Mouse (Mus musculus) liver, embryonic 11.5 days (tissue): Measurements from ENCODE around the gene Atp5d. TPM values are rescaled to one million over a fixed set of nuclear protein-coding genes. Genes with fewer than 3 reads are reported as not detected.
"Not testable (repeated sequence)": the region's sequence is repeated elsewhere in the genome, so short reads cannot be mapped to it uniquely, and the experiment has no call there.

Experiments used
- ATAC-seq: fragments of 200-750 bp; cut with Nextera tagmentation; replicated peaks from 2 replicates; pipeline ENCODE4 v1.8.0; 2017; ENCODE audit warnings: moderate number of reproducible peaks, mild to moderate bottlenecking, moderate TSS enrichment, moderate library complexity; ENCODE audit not compliant: low FRiP score
- DNase-seq: peaks from one replicate; pipeline ENCODE4 v3.0.0-alpha.2; 2017; ENCODE audit warnings: low spot score
- H3K27ac ChIP-seq: fragments of 300-500 bp; sonication (generic); 2 replicates; pipeline ENCODE4 v1.5.1; 2014; ENCODE audit warnings: mild to moderate bottlenecking, low read depth, low read length, control low read depth
- H3K27me3 ChIP-seq: fragments of 300-500 bp; sonication (generic); replicated peaks from 2 replicates; pipeline ENCODE4 v1.6.1; 2014; ENCODE audit warnings: low read length, mixed read lengths; ENCODE audit not compliant: control insufficient read depth, insufficient read depth
- H3K36me3 ChIP-seq: fragments of 300-500 bp; sonication (generic); 2 replicates; pipeline ENCODE4 v1.6.1; 2014; ENCODE audit warnings: mild to moderate bottlenecking, low read length, moderate library complexity, mixed read lengths; ENCODE audit not compliant: control insufficient read depth, insufficient read depth
- H3K4me1 ChIP-seq: fragments of 300-500 bp; sonication (generic); replicated peaks from 2 replicates; pipeline ENCODE4 v1.6.1; 2014; ENCODE audit warnings: low read length, mixed read lengths; ENCODE audit not compliant: control insufficient read depth, insufficient read depth
- H3K4me2 ChIP-seq: fragments of 300-500 bp; sonication (generic); 2 replicates; pipeline ENCODE4 v1.6.1; 2014; ENCODE audit warnings: mild to moderate bottlenecking, control low read depth, moderate library complexity
- H3K4me3 ChIP-seq: fragments of 300-500 bp; sonication (generic); 2 replicates; pipeline ENCODE4 v1.5.1; 2014; ENCODE audit warnings: low read depth, low read length, control low read depth
- H3K9ac ChIP-seq: fragments of 300-500 bp; sonication (generic); 2 replicates; pipeline ENCODE4 v1.6.1; 2014; ENCODE audit warnings: low read depth, low read length, control low read depth
- H3K9me3 ChIP-seq: fragments of 300-500 bp; sonication (generic); 2 replicates; pipeline ENCODE4 v1.6.1; 2016; ENCODE audit warnings: low read length, inconsistent platforms, mixed read lengths; ENCODE audit not compliant: control insufficient read depth
- WGBS: fragments of 180-500 bp; shearing (Covaris S2); extraction: QIAGEN DNeasy Blood & Tissue Kit; methylation state at CpG from one replicate; pipeline ENCODE4 v1.1.7; 2014; 5-methylcytosine and 5-hydroxymethylcytosine counted together
- polyA plus RNA-seq: library from polyadenylated mRNA; unstranded; fragments of >200 nt; fragmentation: Nextera tagmentation; extraction: Ambion mirVana; gene quantifications from 2 replicates; pipeline ENCODE4 v1.2.1, GENCODE M21; 2014

Atp5d gene
- polyA plus RNA-seq, 1 experiment from 2014 or later, result 514 TPM

DNA sequence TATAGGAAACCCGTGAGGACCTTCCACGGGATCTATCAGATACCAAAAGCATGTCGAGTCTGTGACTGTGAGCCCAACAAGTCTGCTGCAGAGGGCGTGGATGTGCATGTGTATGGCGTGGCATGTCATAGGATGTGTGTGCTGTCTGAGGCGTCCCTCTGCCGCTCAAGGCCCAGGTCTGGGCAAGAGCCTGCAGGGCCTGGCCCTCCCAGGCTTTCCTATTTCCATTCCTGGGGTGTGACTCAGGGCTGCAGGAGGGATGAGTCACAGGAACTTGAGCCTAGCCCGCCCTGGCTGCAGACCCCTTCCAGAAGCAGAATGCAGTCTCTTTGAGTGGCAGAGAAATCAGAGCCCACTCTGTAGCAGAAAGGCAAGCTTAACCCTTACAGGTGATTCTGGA lies 25.3 kb downstream of the Atp5d start:
- Histone ChIP-seq H3K9me3 (no peaks in the 10 kb centered on the region), H3K27me3 (no peaks in the 10 kb centered on the region), H3K36me3 (no peaks in the 10 kb centered on the region), H3K4me2 (peak overlapping the region; percentile 82), H3K27ac (no peak overlapping the region), H3K4me3 (no peak overlapping the region), H3K9ac (no peak overlapping the region), H3K4me1 (peaks cover 74% of the 10 kb centered on the region)
- DNase-seq, result no peak
- WGBS, result 62% methylated on average over 8 of the region's 8 CpGs
- ATAC-seq, result no peak

DNA sequence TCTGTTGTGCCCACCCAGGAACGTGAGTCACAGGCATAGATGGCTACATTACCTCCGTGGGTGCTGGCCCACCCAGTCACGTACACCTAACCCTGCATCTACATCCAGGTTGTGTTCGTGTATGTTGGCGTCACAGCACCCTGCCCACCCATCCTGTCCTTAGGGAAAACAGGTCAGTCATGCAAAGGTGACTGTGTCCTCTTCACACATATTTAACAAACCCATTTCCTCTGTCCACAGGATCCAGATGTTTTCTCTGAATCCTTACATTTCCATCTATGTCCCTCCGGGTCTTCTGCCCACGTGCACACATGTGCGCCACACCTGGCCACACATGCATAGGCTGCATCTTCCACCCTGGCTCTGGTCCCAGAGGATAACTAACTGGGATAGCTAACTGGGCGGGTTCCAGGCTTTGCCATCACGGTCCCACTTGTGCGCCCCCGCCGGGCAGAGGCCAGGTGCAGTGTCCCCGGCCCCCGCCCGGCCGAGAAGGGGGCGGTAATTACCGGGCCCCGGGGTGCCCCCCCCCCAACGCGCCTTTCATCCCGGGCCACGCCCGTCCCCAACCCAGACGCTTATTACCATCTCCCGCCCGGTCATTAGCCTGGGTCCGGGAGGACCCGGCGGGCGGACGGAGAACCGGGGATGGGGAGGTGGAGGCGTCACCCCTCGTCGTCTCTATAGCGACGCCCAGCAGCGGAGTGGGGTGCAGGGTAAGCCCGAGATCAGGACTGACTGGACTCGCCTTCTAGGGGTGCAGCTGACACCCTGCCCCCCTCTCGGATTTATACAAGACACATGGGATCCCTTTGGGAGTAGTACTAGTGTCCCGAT lies 25.9 kb downstream of the Atp5d start:
- H3K4me1 ChIP-seq, result peaks cover 73% of the 10 kb centered on the region
- WGBS, result 12% methylated on average over 44 of the region's 44 CpGs
- no peak for ATAC-seq
- peak overlapping the region; percentile 43; the same call in 1 of the 2 replicates for H3K27ac ChIP-seq
- peak overlapping the region; percentile 37; the same call in 1 of the 2 replicates for H3K9ac ChIP-seq
- no peaks in the 10 kb centered on the region for H3K9me3 ChIP-seq
- H3K4me3 ChIP-seq, result peak overlapping the region; percentile 52
- H3K4me2 ChIP-seq, result peak overlapping the region; percentile 82
- no peaks in the 10 kb centered on the region for H3K36me3 ChIP-seq
- DNase-seq, result no peak
- no peaks in the 10 kb centered on the region for H3K27me3 ChIP-seq

DNA sequence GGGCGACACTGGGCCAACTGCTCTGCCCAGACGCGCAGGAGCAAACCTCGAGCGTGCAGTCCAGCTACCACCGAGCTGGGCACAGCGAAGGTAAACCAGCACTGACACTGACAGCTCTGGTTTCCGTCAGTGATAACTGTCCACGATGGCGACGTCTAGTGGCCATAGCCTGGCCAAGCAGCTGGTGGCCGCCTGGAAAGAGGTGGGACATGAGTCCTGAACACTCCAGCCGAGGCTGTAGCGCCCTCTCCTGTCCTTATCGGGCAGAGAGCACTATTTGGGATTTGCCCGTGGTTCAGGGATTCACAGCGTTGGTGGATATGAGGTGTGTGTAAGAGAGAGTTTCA lies 26.5 kb downstream of the Atp5d start:
- Histone ChIP-seq H3K27ac (peak overlapping the region; percentile 43; the same call in 1 of the 2 replicates), H3K36me3 (peaks cover 2% of the 10 kb centered on the region), H3K4me3 (peak overlapping the region; percentile 52), H3K4me2 (peak overlapping the region; percentile 82), H3K4me1 (peaks cover 72% of the 10 kb centered on the region), H3K27me3 (no peaks in the 10 kb centered on the region), H3K9ac (peak overlapping the region; percentile 59), H3K9me3 (no peaks in the 10 kb centered on the region)
- DNase-seq (peak; percentile 92), ATAC-seq (peak; percentile 53)
- under 1% methylated on average over 17 of the region's 17 CpGs for WGBS

DNA sequence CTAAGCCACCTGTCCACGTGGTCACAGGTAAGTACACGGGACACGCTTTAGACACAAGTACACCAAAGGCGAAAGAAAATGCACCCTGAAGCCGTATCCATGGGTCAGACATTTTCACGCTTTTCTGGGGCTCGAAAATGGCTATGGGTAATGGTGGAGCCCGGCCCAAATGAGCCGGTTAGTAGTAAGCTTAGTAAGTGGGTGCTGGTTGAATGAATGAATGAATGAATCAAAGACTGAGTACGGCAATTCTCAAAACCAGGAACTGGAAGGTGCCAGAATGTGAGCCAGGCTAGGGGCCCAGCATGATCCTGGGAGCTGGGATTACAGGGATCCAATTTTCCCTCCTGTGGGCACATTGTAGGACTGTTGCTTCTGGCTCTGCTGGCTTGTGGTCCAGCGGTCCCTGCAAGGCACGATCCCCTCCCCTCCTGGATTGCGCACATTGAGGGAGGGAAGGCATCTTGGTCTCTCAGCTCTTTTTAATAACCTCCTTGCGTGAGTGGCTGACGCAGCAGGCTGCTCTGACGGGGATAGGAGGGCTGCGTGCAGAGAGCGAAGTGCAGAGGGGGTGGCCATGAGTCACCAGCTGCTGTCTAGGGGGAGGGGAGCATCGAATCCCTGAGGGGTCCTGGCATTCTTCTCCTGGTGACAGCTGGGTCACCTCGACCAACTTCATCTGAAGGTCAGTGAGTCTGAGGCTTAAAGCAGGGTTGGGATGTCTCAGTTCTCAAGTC lies 27.1 kb downstream of the Atp5d start, which contains the start of gene Cirbp:
TSS of gene Cirbp (plus strand) at position 594 of the 737 bp plus-strand sequence.
- H3K36me3 ChIP-seq, result peaks cover 7% of the 10 kb centered on the region
- H3K27me3 ChIP-seq, result no peaks in the 10 kb centered on the region
- H3K4me1 ChIP-seq, result peaks cover 66% of the 10 kb centered on the region
- WGBS, result 19% methylated on average over 20 of the region's 20 CpGs
- peak within 1 kb of the TSS; percentile 84 for H3K4me3 ChIP-seq
- DNase-seq (no peak), ATAC-seq (no peak)
- no peaks in the 10 kb centered on the region for H3K9me3 ChIP-seq
- peak within 1 kb of the TSS; percentile 65; the same call in 1 of the 2 replicates for H3K27ac ChIP-seq
- H3K9ac ChIP-seq, result peak within 1 kb of the TSS; percentile 59
- peak within 1 kb of the TSS; percentile 84 for H3K4me2 ChIP-seq

DNA sequence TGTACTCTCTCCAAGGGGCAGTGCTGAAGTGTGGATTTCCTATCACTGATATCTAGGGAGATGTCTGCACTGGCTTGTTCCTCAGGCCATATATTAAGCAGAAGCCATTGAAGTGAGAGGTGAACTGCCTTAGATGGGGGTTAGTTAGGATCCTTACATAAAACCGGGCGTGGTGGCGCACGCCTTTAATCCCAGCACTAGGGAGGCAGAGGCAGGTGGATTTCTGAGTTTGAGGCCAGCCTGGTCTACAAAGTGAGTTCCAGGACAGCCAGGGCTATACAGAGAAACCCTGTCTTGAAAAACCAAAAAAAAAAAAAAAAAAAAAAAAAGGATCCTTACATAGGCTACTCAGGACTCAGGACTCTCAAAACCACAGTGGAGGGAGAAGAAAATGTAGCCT lies 27.7 kb downstream of the Atp5d start:
- Histone ChIP-seq H3K4me2 (peak overlapping the region; percentile 82), H3K36me3 (peaks cover 12% of the 10 kb centered on the region), H3K4me1 (peaks cover 61% of the 10 kb centered on the region), H3K9ac (peak overlapping the region; percentile 59; the same call in 1 of the 2 replicates)
- DNase-seq, ATAC-seq, H3K4me3 ChIP-seq, H3K27ac ChIP-seq, H3K9me3 ChIP-seq, H3K27me3 ChIP-seq: not testable (repeated sequence)
- 79% methylated on average over 4 of the region's 4 CpGs for WGBS

DNA sequence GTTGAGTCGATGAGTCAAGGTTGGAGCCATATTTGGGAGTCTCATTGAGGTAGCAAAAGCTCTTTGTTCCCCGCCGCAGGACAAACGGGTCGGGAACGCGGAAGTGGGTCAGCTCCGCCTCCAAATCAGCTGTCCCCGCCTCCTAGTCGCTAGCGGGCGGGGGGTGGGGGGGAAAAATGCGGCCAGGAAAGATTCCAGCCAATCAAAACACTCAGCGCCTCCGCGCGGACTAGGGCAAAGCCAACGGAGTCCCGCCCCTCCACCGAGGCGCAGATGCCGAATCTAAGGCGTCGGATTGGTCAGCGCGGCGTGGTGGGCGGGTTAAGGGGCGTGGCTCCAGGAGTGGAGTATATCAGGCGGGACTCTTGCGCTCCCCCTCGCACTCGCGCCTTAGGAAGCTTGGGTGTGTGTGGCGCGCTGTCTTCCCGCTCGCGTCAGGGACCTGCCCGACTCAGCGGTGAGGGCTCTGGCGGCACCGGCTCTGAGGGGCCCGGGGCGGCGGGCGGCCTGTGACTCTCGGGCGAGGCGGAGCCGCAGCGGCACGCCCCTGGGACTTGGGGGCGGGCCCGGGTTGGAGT lies 29.1 kb downstream of the Atp5d start:
- H3K36me3 ChIP-seq, result peaks cover 22% of the 10 kb centered on the region
- H3K4me2 ChIP-seq, result peak overlapping the region; percentile 84
- H3K9ac ChIP-seq, result peak overlapping the region; percentile 98
- no peaks in the 10 kb centered on the region for H3K9me3 ChIP-seq
- WGBS, result under 1% methylated on average over 55 of the region's 55 CpGs
- H3K4me1 ChIP-seq, result peaks cover 56% of the 10 kb centered on the region
- DNase-seq (peak; percentile 99), ATAC-seq (peak; percentile 84)
- peak overlapping the region; percentile 84 for H3K4me3 ChIP-seq
- H3K27me3 ChIP-seq, result no peaks in the 10 kb centered on the region
- H3K27ac ChIP-seq, result peak overlapping the region; percentile 99

DNA sequence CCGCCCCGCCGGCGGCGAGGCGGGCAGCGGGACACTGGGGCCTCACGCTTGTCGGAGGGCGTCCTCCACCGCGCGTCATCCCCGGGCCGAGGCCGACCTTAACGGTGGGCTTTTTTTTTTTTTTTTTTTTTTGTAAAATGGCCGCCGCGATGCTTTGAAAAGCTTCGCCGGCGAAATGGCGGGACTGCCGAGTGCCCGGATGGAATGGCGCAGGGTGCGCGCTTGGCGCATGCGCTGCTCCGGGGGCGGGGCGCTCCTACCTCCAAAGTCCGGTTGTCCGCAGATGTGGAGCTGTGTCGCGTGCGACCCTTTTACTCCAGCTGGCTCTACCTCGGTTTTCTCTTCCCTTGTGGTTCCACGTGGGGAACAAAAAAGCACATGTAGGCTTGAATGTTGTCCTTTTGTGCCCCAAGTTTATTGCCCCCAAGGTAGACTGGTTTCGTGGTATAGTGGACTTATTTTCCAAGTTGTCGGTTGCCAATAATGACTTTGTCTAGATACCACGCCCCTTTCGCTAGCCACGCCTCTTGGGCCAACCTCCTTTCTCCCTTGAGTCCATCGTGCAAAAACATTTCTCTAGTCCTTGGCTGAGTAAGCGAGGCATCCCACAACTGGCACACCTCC lies 29.7 kb downstream of the Atp5d start:
- H3K9ac ChIP-seq, result peak overlapping the region; percentile 98
- no peaks in the 10 kb centered on the region for H3K27me3 ChIP-seq
- DNase-seq (peak; percentile 95), ATAC-seq (peak; percentile 60)
- peaks cover 50% of the 10 kb centered on the region for H3K4me1 ChIP-seq
- peaks cover 22% of the 10 kb centered on the region for H3K36me3 ChIP-seq
- peak overlapping the region; percentile 84 for H3K4me3 ChIP-seq
- H3K27ac ChIP-seq, result peak overlapping the region; percentile 99
- H3K4me2 ChIP-seq, result peak overlapping the region; percentile 84
- no peaks in the 10 kb centered on the region for H3K9me3 ChIP-seq
- WGBS, result under 1% methylated on average over 48 of the region's 48 CpGs

DNA sequence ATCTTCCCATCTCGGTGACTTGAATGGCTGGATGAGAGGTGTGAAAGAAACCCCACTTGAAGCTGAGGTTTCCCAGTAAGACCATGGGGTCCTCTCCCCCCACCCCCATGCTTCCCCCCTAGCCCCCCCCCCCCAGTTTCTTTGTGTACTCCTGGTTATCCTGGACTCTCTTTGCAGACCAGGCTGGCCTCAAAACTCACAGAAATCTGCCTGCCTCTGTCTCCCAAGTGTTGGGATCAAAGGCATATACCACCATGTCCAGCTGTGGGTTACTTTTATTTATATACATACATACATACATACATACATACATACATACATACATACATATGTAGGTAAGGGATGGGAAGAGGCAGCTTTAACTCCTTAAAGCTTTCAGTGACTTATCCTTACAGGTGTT lies 30.6 kb downstream of the Atp5d start:
- no peak for DNase-seq
- peak overlapping the region; percentile 84 for H3K4me3 ChIP-seq
- peak overlapping the region; percentile 98 for H3K9ac ChIP-seq
- H3K36me3 ChIP-seq, result peaks cover 22% of the 10 kb centered on the region
- no peaks in the 10 kb centered on the region for H3K9me3 ChIP-seq
- H3K27me3 ChIP-seq, result no peaks in the 10 kb centered on the region
- WGBS, result 74% methylated on average over 1 of the region's 1 CpGs
- peak overlapping the region; percentile 84 for H3K4me2 ChIP-seq
- no peak for ATAC-seq
- peaks cover 43% of the 10 kb centered on the region for H3K4me1 ChIP-seq
- H3K27ac ChIP-seq, result peak overlapping the region; percentile 99
